Mouse (Mus musculus) C2C12 (cell line): ENCODE results near the gene Spon1. TPM values are rescaled to one million over a fixed set of nuclear protein-coding genes. Genes with fewer than 3 reads are reported as not detected.

Source experiments
- H3K27me3 ChIP-seq: one replicate; pipeline ENCODE4 v1.6.1; 2011; ENCODE audit not compliant: control insufficient read depth, insufficient read depth, insufficient read length
- H3K36me3 ChIP-seq: one replicate; pipeline ENCODE4 v1.6.1; 2011; ENCODE audit not compliant: control insufficient read depth, insufficient read depth
- H3K4me3 ChIP-seq: one replicate; pipeline ENCODE4 v1.5.1; 2011; ENCODE audit warnings: mild to moderate bottlenecking, control low read depth; ENCODE audit not compliant: poor library complexity, insufficient read depth, severe bottlenecking
- H3K79me2 ChIP-seq: one replicate; pipeline ENCODE4 v1.6.1; 2011; ENCODE audit not compliant: control insufficient read depth, insufficient read depth
- H3K79me3 ChIP-seq: one replicate; pipeline ENCODE4 v1.6.1; 2011; ENCODE audit warnings: low read depth, control low read depth
- H3ac ChIP-seq: one replicate; pipeline ENCODE3; 2011; ENCODE audit warnings: low read depth; ENCODE audit not compliant: control insufficient read depth, insufficient read length
- CEBPB ChIP-seq: IDR thresholded peaks from one replicate; pipeline ENCODE4 v1.6.1; 2011; ENCODE audit warnings: low read depth, mild to moderate bottlenecking, control low read depth, moderate library complexity
- CTCF ChIP-seq: IDR thresholded peaks from one replicate; pipeline ENCODE4 v1.5.1; 2011; ENCODE audit not compliant: control insufficient read depth, insufficient read depth, insufficient read length
- FOSL1 ChIP-seq: IDR thresholded peaks from one replicate; pipeline ENCODE4 v1.8.0; 2011; ENCODE audit warnings: mild to moderate bottlenecking, low read length; ENCODE audit not compliant: poor library complexity, insufficient read depth, severe bottlenecking
- MAX ChIP-seq: IDR thresholded peaks from one replicate; pipeline ENCODE4 v1.6.1; 2011; ENCODE audit warnings: mild to moderate bottlenecking, control low read depth
- MYOD1 ChIP-seq: IDR thresholded peaks from one replicate; pipeline ENCODE4 v1.6.1; 2011; ENCODE audit warnings: low read depth; ENCODE audit not compliant: control insufficient read depth, insufficient read length
- MYOG ChIP-seq: IDR thresholded peaks from one replicate; pipeline ENCODE4 v1.6.1; 2011; ENCODE audit not compliant: control insufficient read depth, insufficient read length; ENCODE audit errors: extremely low read depth
- USF1 ChIP-seq: IDR thresholded peaks from one replicate; pipeline ENCODE4 v1.6.1; 2011; ENCODE audit warnings: low read depth, mild to moderate bottlenecking, control low read depth, moderate library complexity
- polyA plus RNA-seq: library from polyadenylated mRNA; unstranded; fragments of >200 nt; fragmentation: generic; extraction: Trizol; gene quantifications from one replicate; pipeline ENCODE4 v1.2.1, GENCODE M21; 2012; ENCODE audit warnings: missing spikeins

Spon1 gene
- polyA plus RNA-seq, 1 experiment = 0.06 TPM

- H3K79me3 ChIP-seq = no peaks in the 10 kb centered on the region
- H3K4me3 ChIP-seq = no peak overlapping the region
- no peak for TF ChIP-seq CTCF
- TF ChIP-seq CEBPB = no peak
- no peak overlapping the region for H3ac ChIP-seq
- no peaks in the 10 kb centered on the region for H3K36me3 ChIP-seq
- no peaks in the 10 kb centered on the region for H3K79me2 ChIP-seq
- H3K27me3 ChIP-seq = peaks cover 22% of the 10 kb centered on the region
These were observed 239.7 kb downstream of the Spon1 start for GRCm38 (mm10) chr7:114005499-114005898.

GRCm38 (mm10) chr7:114006456-114006855 is 240.7 kb downstream of the Spon1 start:
- no peak for TF ChIP-seq MYOG
- TF ChIP-seq USF1 = no peak
- no peak for TF ChIP-seq MAX
- TF ChIP-seq MYOD1 = no peak
- TF ChIP-seq CTCF = no peak
- no peak for TF ChIP-seq FOSL1
- no peak for TF ChIP-seq CEBPB
- H3K27me3 ChIP-seq = peaks cover 22% of the 10 kb centered on the region
- H3K36me3 ChIP-seq = no peaks in the 10 kb centered on the region
- H3K79me2 ChIP-seq = no peaks in the 10 kb centered on the region
- no peak overlapping the region for H3ac ChIP-seq
- H3K79me3 ChIP-seq = no peaks in the 10 kb centered on the region
- H3K4me3 ChIP-seq = no peak overlapping the region

DNA sequence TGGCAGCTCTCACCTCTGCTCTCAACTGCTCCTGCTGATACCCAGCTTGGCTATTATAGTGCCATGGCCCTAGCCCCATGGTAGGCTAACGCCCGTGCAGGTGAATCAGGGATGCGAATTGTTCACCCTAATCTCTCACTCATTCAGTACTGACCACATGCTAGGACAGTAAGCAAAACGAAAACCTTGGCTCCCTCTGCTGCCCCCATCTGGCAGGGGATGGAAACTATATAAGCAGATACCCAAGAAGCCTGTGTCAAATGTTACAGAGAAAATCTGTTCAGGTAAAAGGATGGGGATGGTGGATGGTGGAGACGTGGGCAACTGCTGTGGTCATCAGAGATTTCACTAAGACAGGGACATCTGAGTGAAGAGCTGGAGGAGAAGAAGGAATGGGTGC is 241.8 kb downstream of the Spon1 start:
- Histone ChIP-seq H3K79me2 (no peaks in the 10 kb centered on the region), H3K79me3 (no peaks in the 10 kb centered on the region), H3K4me3 (no peak overlapping the region), H3K27me3 (peaks cover 22% of the 10 kb centered on the region), H3ac (no peak overlapping the region), H3K36me3 (no peaks in the 10 kb centered on the region)
- TF ChIP-seq FOSL1 (no peak), USF1 (no peak), CEBPB (no peak)

GRCm38 (mm10) chr7:114011726-114012443 is 246.1 kb downstream of the Spon1 start:
- no peaks in the 10 kb centered on the region for H3K79me2 ChIP-seq
- H3ac ChIP-seq = no peak overlapping the region
- no peak overlapping the region for H3K4me3 ChIP-seq
- H3K36me3 ChIP-seq = no peaks in the 10 kb centered on the region
- no peaks in the 10 kb centered on the region for H3K79me3 ChIP-seq
- H3K27me3 ChIP-seq = no peaks in the 10 kb centered on the region
- peak; percentile 68 for TF ChIP-seq USF1
- TF ChIP-seq MAX = no peak

DNA sequence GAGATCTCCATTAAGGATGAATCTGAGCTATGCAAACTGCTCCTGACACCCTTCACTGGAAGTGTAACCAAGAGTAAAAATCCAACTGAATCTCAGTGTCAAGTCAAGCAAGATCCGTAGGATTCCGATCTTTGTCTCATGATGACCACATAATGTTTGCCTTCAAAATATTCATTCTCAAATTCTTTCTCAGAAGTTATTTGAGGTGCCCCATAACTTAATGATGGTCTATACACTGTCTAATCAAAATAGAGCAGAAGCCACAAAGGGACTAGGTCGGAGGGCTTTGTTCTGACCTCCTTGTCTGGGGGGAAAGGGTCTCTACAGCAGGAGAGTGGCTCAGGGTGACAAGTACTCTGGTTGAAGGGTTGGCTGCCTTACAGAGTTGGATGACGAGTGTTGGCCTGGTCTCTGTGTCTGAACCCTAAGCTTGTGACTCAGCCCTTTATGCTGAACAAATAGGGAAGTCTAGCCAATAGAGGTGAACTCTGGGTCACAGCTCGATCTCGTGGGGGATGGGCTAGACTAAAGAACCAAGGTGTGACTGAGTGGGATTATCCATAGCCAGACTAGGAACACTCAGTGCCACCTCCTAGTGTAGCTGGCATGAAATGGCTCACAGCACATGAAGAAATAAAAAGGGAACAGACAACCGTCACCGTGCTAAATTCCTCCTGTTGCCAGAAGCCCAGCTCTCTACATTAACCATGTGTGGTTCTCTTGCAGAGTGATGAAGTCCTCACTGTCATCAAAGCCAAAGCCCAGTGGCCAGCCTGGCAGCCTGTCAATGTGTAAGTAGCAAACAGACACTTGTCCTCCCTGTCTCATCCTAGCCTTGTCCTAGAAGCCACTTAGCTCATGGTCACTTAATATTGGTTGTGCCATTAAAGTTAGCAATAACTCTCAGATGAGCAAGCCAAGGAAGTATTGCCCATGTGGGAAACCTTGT is 250.5 kb downstream of the Spon1 start:
- H3K36me3 ChIP-seq = no peaks in the 10 kb centered on the region
- TF ChIP-seq FOSL1 (no peak), USF1 (no peak), CTCF (no peak), MAX (no peak), MYOG (no peak), CEBPB (no peak), MYOD1 (no peak)

DNA sequence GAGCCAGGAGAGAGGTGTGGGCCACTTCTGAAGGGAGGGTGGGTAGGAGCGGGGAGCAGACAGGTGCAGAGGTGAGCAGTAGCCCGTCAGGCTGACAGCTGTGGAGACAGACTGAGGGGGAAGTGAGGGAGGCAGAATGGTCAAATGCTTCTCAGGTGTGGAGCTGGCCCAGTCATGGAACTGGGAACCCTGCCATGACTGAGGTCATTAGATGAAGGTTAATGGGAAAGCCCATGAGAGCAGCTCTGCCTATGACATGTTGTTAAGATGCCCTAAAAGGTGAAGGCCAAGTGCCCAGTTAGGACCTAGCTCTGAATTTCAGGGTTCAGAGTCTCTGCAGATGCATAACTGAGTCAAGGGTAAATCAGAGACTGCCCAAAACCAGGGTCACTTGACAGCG is 253.1 kb downstream of the Spon1 start:
- Histone ChIP-seq H3K79me2 (no peaks in the 10 kb centered on the region), H3K79me3 (no peaks in the 10 kb centered on the region), H3K27me3 (no peaks in the 10 kb centered on the region), H3K36me3 (no peaks in the 10 kb centered on the region), H3ac (no peak overlapping the region), H3K4me3 (no peak overlapping the region)
- TF ChIP-seq MYOD1 = no peak
- TF ChIP-seq MAX = no peak
- TF ChIP-seq CTCF = no peak
- no peak for TF ChIP-seq FOSL1
- TF ChIP-seq CEBPB = no peak
- TF ChIP-seq MYOG = no peak
- no peak for TF ChIP-seq USF1

More for the DNA sequence above, 250.5 kb downstream of the Spon1 start:
- no peaks in the 10 kb centered on the region for H3K79me3 ChIP-seq
- no peak overlapping the region for H3K4me3 ChIP-seq
- no peaks in the 10 kb centered on the region for H3K79me2 ChIP-seq
- no peak overlapping the region for H3ac ChIP-seq
- H3K27me3 ChIP-seq = no peaks in the 10 kb centered on the region
